Mouse (Mus musculus) NIH3T3 (cell line): ENCODE measurements at regions not wholly inside any gene's neighbourhood (a gene's known extent, or its start where the extent isn't known, plus 50 kb on each side); places are given as distances from the start of the nearest gene placed in this dataset.

Experiments used
- DNase-seq: peaks from one replicate; pipeline ENCODE4 v3.0.0-alpha.2; 2012; ENCODE audit warnings: low read depth

- DNase-seq, result no peak
These were observed 52.5 kb upstream of the Cplx2 start for GRCm38 (mm10) chr13:54318601-54319000.

GRCm38 (mm10) chr13:54320212-54320611, 50.9 kb upstream of the Cplx2 start:
- DNase-seq, result no peak

DNA sequence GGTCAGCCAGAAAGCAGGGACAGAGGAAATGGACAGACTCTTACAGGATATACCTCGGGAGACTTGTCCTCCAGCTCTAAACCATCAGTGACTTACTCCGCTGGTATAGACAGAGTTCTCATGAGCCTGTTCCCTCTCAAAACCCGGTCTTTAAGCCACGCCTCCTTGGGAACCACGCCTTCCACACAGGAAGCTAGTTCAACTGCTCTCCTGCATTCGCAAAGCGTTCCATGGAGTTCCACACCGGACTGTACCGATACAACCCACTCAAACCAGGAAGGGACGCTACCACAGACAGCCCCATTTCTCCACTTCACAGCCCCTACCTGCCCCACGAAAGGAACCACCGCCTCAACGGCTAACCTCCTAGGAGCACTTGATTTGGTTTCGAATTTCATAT, 50.1 kb upstream of the Cplx2 start:
- DNase-seq, result no peak
